Mouse (Mus musculus): ENCODE results near the gene Ppp5c.

DNA sequence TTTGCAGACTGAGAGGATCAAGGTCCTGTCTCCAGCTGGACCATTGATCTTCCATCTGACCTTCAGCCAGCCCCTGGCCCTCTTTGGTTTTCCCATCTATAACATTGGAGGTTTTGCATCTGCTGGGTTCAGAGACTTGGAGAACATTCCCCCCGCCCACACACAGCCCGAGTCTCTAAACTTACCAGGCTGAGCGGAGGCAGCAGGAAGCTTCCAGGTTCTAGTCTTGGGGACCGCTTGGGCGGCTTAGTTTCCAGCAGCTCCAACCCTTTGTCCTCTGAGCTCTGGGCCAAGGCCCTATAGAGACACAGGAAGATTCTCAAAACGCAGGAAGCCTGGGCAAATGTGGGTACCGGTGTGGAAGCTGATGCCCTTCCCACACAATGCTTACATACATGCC, 11.6 kb upstream of the Ppp5c start:
- TF ChIP-seq CTCF (conservative IDR thresholded peaks at IDR 0.05; ENCODE audit: insufficient read depth, insufficient read length, low read depth, low read length): no peak
- no peak for TF ChIP-seq POLR2A (IDR thresholded peaks at IDR 0.05; ENCODE audit: low read depth, low read length)
